Mouse (Mus musculus) hindbrain, embryonic 14.5 days (tissue): ENCODE data around the gene Bbs9. TPM values are rescaled to one million over a fixed set of nuclear protein-coding genes. Genes with fewer than 3 reads are reported as not detected.
A peak's percentile ranks its signal among the peaks of the same experiment; 100 is the strongest.

ENCODE experiments used
- ATAC-seq: fragments of 200-750 bp; cut with Nextera tagmentation; 2 replicates; pipeline ENCODE4 v1.8.0; 2017; ENCODE audit warnings: moderate number of reproducible peaks, mild to moderate bottlenecking, moderate TSS enrichment, moderate library complexity; ENCODE audit not compliant: low FRiP score
- DNase-seq: peaks from one replicate; pipeline ENCODE4 v3.0.0-alpha.2; 2015; ENCODE audit warnings: low spot score
- H3K27ac ChIP-seq: fragments of 300-500 bp; sonication (generic); 2 replicates; pipeline ENCODE4 v1.5.1; 2014; ENCODE audit warnings: mild to moderate bottlenecking, moderate library complexity
- H3K27me3 ChIP-seq: fragments of 300-500 bp; sonication (generic); 2 replicates; pipeline ENCODE4 v1.6.1; 2014; ENCODE audit warnings: mild to moderate bottlenecking, low read length, mixed read lengths; ENCODE audit not compliant: control insufficient read depth, insufficient read depth
- H3K36me3 ChIP-seq: fragments of 300-500 bp; sonication (generic); replicated peaks from 2 replicates; pipeline ENCODE4 v1.6.1; 2014; ENCODE audit not compliant: control insufficient read depth, insufficient read depth
- H3K4me1 ChIP-seq: fragments of 300-500 bp; sonication (generic); replicated peaks from 2 replicates; pipeline ENCODE4 v1.6.1; 2014; ENCODE audit warnings: antibody characterized with exemption, low read length, mixed read lengths; ENCODE audit not compliant: control insufficient read depth, insufficient read depth
- H3K4me2 ChIP-seq: fragments of 300-500 bp; sonication (generic); replicated peaks from 2 replicates; pipeline ENCODE4 v1.6.1; 2014; ENCODE audit warnings: mild to moderate bottlenecking, moderate library complexity
- H3K4me3 ChIP-seq: fragments of 300-500 bp; sonication (generic); replicated peaks from 2 replicates; pipeline ENCODE4 v1.5.1; 2014; ENCODE audit warnings: mild to moderate bottlenecking, low read length
- H3K9ac ChIP-seq: fragments of 300-500 bp; sonication (generic); 2 replicates; pipeline ENCODE4 v1.6.1; 2014
- H3K9me3 ChIP-seq: fragments of 300-500 bp; sonication (generic); 2 replicates; pipeline ENCODE4 v1.6.1; 2016; ENCODE audit warnings: low read length; ENCODE audit not compliant: control insufficient read depth
- WGBS: fragments of 180-500 bp; shearing (Covaris S2); extraction: QIAGEN DNeasy Blood & Tissue Kit; methylation state at CpG from one replicate; pipeline ENCODE4 v1.1.7; 2014; 5-methylcytosine and 5-hydroxymethylcytosine counted together
- polyA plus RNA-seq: library from polyadenylated mRNA; unstranded; fragments of >200 nt; fragmentation: Nextera tagmentation; extraction: Ambion mirVana; gene quantifications from 2 replicates; pipeline ENCODE4 v1.2.1, GENCODE M21; 2014

The Bbs9 gene
- polyA plus RNA-seq, 1 experiment from 2014 or later = 20.0 TPM

DNA sequence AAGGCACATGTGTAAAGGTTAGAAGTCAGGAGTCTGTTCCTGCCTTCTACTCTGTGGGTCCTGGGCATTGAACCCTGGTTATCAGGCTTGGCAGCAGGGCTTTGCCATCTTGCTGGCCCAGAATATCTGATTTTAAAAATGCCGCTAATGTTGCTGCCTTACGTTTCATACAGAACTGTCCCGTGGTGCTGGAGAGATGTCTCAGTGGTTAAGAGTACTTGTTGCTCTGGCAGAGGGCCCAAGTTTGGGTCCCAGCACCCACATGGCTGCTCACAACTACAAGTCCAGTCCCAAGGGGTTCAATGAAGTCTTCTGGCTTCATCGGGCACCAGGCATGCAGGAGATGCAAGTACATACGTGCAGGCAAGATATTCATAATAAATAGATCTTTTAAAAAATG lies 9.3 kb upstream of the Bbs9 start:
- DNase-seq = no peak
- Histone ChIP-seq H3K4me3 (no peak overlapping the region), H3K9ac (no peak overlapping the region), H3K27me3 (no peaks in the 10 kb centered on the region), H3K27ac (no peak overlapping the region), H3K4me2 (no peak overlapping the region), H3K9me3 (no peaks in the 10 kb centered on the region), H3K4me1 (no peaks in the 10 kb centered on the region), H3K36me3 (peaks cover 5% of the 10 kb centered on the region; the same call in 1 of the 2 replicates)
- no peak for ATAC-seq
- WGBS = 97% methylated on average over 5 of the region's 5 CpGs

GRCm38 (mm10) chr9:22467371-22468169 lies 7.9 kb upstream of the Bbs9 start:
- Histone ChIP-seq H3K36me3 (no peaks in the 10 kb centered on the region; the same call in 1 of the 2 replicates), H3K4me2 (peak overlapping the region; percentile 59), H3K27ac (peak overlapping the region; percentile 90), H3K9me3 (no peaks in the 10 kb centered on the region), H3K9ac (peak overlapping the region; percentile 87), H3K4me3 (peak overlapping the region; percentile 85), H3K4me1 (no peaks in the 10 kb centered on the region), H3K27me3 (no peaks in the 10 kb centered on the region)
- DNase-seq (peak; percentile 58), ATAC-seq (peak; percentile 72)
- 1% methylated on average over 70 of the region's 73 CpGs for WGBS

DNA sequence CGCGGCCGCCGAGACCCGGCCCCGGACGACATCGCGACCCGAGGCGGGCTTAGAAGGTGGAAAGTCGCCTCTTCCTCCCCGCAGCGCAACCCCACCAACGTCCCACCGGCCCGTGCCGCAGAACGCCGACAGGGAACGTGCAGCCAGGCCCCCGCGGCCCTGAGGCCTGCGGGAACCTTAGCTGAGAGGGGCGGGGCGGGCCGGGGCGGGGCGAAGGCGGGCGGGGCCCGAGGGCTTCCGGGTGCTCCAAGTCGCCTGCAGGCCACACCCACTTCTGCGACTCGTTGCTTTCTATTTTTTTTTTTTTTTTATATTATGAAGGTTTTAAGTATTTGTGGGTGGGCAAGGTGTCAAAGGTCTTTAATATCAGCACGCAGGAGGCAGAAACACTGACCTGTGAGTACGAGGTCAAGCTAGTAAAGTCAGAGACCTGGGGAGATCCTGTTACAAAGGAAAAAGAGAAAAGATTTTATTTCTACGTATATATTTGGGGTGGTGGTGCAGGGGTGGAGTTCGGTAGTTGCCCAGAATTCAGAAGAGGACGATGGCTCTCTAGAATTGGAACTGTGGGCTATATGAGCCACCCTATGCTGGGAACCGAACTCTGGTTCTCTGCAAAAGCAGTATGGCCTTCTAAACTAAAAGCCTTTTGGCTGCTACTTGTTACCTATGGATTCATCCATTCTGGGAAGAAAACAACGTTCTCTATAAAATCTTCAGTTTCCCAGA lies 7.2 kb upstream of the Bbs9 start:
- Histone ChIP-seq H3K9ac (peak overlapping the region; percentile 87), H3K4me1 (no peaks in the 10 kb centered on the region), H3K36me3 (no peaks in the 10 kb centered on the region; the same call in 1 of the 2 replicates), H3K9me3 (no peaks in the 10 kb centered on the region), H3K27ac (peak overlapping the region; percentile 90), H3K27me3 (no peaks in the 10 kb centered on the region), H3K4me3 (peak overlapping the region; percentile 85), H3K4me2 (peak overlapping the region; percentile 59)
- 4% methylated on average over 43 of the region's 43 CpGs for WGBS
- ATAC-seq (peak; percentile 90), DNase-seq (peak; percentile 72)

DNA sequence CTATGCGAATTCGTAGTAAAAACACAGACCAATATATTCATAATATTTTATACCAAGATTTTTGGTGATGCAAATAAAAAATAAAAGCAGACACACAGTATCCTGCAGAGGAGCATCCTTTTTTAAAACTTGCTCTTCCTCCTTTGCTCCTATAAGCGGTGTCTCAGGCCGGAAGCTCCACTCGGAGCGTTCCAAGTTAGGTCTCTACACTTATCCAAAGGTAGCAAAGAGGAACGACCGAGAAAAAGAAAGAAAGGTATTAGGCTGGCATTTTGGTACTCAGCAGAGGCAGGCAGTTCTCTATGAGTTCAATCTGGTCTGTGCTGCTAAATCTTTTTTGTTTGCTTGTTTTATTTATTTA lies 6.6 kb upstream of the Bbs9 start:
- Histone ChIP-seq H3K9ac (no peak overlapping the region), H3K4me3 (peak overlapping the region; percentile 85; the same call in 1 of the 2 replicates), H3K27ac (no peak overlapping the region), H3K4me1 (no peaks in the 10 kb centered on the region), H3K36me3 (no peaks in the 10 kb centered on the region; the same call in 1 of the 2 replicates), H3K27me3 (no peaks in the 10 kb centered on the region), H3K4me2 (peak overlapping the region; percentile 59), H3K9me3 (no peaks in the 10 kb centered on the region)
- 84% methylated on average over 8 of the region's 8 CpGs for WGBS
- DNase-seq (no peak), ATAC-seq (no peak)

- no peaks in the 10 kb centered on the region for H3K4me1 ChIP-seq
- no peaks in the 10 kb centered on the region for H3K9me3 ChIP-seq
- no peak within 1 kb of the TSS for H3K27ac ChIP-seq
- H3K36me3 ChIP-seq = no peaks in the 10 kb centered on the region; the same call in 1 of the 2 replicates
- H3K4me3 ChIP-seq = peak within 1 kb of the TSS; percentile 85
- 88% methylated on average over 3 of the region's 3 CpGs for WGBS
- ATAC-seq (no peak), DNase-seq (no peak)
- H3K9ac ChIP-seq = peak within 1 kb of the TSS; percentile 87
- H3K27me3 ChIP-seq = no peaks in the 10 kb centered on the region
- H3K4me2 ChIP-seq = peak within 1 kb of the TSS; percentile 59
Measured at GRCm38 (mm10) chr9:22469643-22470042, 5.9 kb upstream of the Bbs9 start, which contains the start of gene Rp9. TSS of gene Rp9 (minus strand) at chr9:22469743.

- Histone ChIP-seq H3K9me3 (no peaks in the 10 kb centered on the region), H3K4me3 (peak overlapping the region; percentile 56), H3K27ac (0 out of 2 replicates have a peak overlapping the region, but pooled peaks have one; percentile 58), H3K4me1 (peaks cover 7% of the 10 kb centered on the region), H3K9ac (peak overlapping the region; percentile 54), H3K36me3 (no peaks in the 10 kb centered on the region), H3K4me2 (peak overlapping the region; percentile 84), H3K27me3 (no peaks in the 10 kb centered on the region)
- peak; percentile 30 for DNase-seq
- no peak for ATAC-seq
- WGBS = 5% methylated on average over 10 of the region's 10 CpGs
Measured at GRCm38 (mm10) chr9:22476265-22476664, 750 bp downstream of the Bbs9 start.

- H3K9ac ChIP-seq = no peak overlapping the region
- H3K4me2 ChIP-seq = no peak overlapping the region
- no peak overlapping the region for H3K27ac ChIP-seq
- H3K27me3 ChIP-seq = no peaks in the 10 kb centered on the region
- ATAC-seq (no peak), DNase-seq (no peak)
- no peak overlapping the region for H3K4me3 ChIP-seq
- no peaks in the 10 kb centered on the region for H3K36me3 ChIP-seq
- H3K4me1 ChIP-seq = peaks cover 7% of the 10 kb centered on the region
- 92% methylated on average over 8 of the region's 8 CpGs for WGBS
- no peaks in the 10 kb centered on the region for H3K9me3 ChIP-seq
Measured at GRCm38 (mm10) chr9:22478946-22479345, 3.4 kb downstream of the Bbs9 start.

GRCm38 (mm10) chr9:22483866-22484561 lies 8.5 kb downstream of the Bbs9 start:
- H3K27me3 ChIP-seq = no peaks in the 10 kb centered on the region
- H3K9ac ChIP-seq = no peak overlapping the region
- H3K9me3 ChIP-seq = no peaks in the 10 kb centered on the region
- no peaks in the 10 kb centered on the region for H3K4me1 ChIP-seq
- whole genome bisulfite sequencing = 94% methylated on average over 8 of the region's 8 CpGs
- no peak overlapping the region for H3K4me3 ChIP-seq
- DNase-seq = no peak
- H3K36me3 ChIP-seq = no peaks in the 10 kb centered on the region
- ATAC-seq = no peak
- no peak overlapping the region for H3K4me2 ChIP-seq
- H3K27ac ChIP-seq = no peak overlapping the region
